In genomic region chrX:100518532-100518931, GRCm38 (mm10) we compare ENCODE assay signal across 41 mouse cellular contexts. TPM values are rescaled to one million over a fixed set of nuclear protein-coding genes. Genes with fewer than 3 reads are reported as not detected.
DNase-seq lines count a peak whose midpoint lies in the region; ATAC-seq lines count a peak whose summit lies in the region.
"Had no signal": no experiment of that assay in that cellular context is flagged by ENCODE, and none has a peak within 500 bp of the region (broad histone marks: within the 10 kb centered on the region; RNA-seq: fewer than 3 reads in every experiment).

No protein-coding gene starts in this region.

- ATAC-seq in megakaryocyte progenitor cell, adult 5-6 weeks (replicated peaks; ENCODE audit: poor library complexity): peak; percentile 44
- ATAC-seq in hindbrain, embryonic 16.5 days: no peak
- ATAC-seq: forebrain, embryonic 16.5 days had no signal

- peak overlapping the region; percentile 56 for H3K27ac ChIP-seq in brown adipose tissue, adult 24 weeks (replicated peaks; ENCODE audit: low read depth, low read length)
- H3K27ac ChIP-seq in hindbrain, embryonic 16.5 days (ENCODE audit: low read depth, low read length): no peak overlapping the region
- H3K27ac ChIP-seq: hindbrain, embryonic 10.5 days; hindbrain, embryonic 15.5 days; kidney, postnatal 0 days; liver, embryonic 14.5 days; midbrain, embryonic 12.5 days; neural tube, embryonic 12.5 days; stomach, postnatal 0 days had no signal

- WGBS in hindbrain, embryonic 16.5 days: 92% methylated on average over 2 of the region's 2 CpGs

- H3K9me3 ChIP-seq in hindbrain, embryonic 16.5 days (ENCODE audit: control insufficient read depth, low read length): no peaks in the 10 kb centered on the region
- H3K9me3 ChIP-seq: hindbrain, embryonic 10.5 days; hindbrain, embryonic 15.5 days; megakaryocyte, embryonic 14.5 days; midbrain, embryonic 12.5 days; neural tube, embryonic 12.5 days had no signal

- no peak overlapping the region for H3K9ac ChIP-seq in hindbrain, embryonic 16.5 days (ENCODE audit: low read depth, low read length)
- H3K9ac ChIP-seq: hindbrain, embryonic 15.5 days; liver, embryonic 14.5 days; lung, embryonic 14.5 days; midbrain, embryonic 12.5 days; neural tube, embryonic 12.5 days had no signal

- H3K4me3 ChIP-seq in brown adipose tissue, adult 24 weeks (ENCODE audit: insufficient read depth, low read depth, low read length): peak overlapping the region; percentile 6; the same call in 1 of the 2 replicates
- no peak overlapping the region for H3K4me3 ChIP-seq in hindbrain, embryonic 16.5 days (ENCODE audit: low read length)
- H3K4me3 ChIP-seq: erythroblast, embryonic 14.5 days; hindbrain, embryonic 10.5 days; hindbrain, embryonic 15.5 days; megakaryocyte, embryonic 14.5 days; midbrain, embryonic 12.5 days; myocyte; neural tube, embryonic 12.5 days had no signal

- H3K4me2 ChIP-seq in hindbrain, embryonic 16.5 days (ENCODE audit: low read length): no peak overlapping the region
- H3K4me2 ChIP-seq: hindbrain, embryonic 15.5 days; lung, embryonic 14.5 days; midbrain, embryonic 12.5 days; neural tube, embryonic 12.5 days had no signal

- H3K27me3 ChIP-seq in hindbrain, embryonic 16.5 days (replicated peaks; ENCODE audit: control insufficient read depth, insufficient read depth, low read length): peaks cover 4% of the 10 kb centered on the region; the same call in 1 of the 2 replicates
- H3K27me3 ChIP-seq: hindbrain, embryonic 15.5 days had no signal

- H3K4me1 ChIP-seq in brown adipose tissue, adult 24 weeks (ENCODE audit: control insufficient read depth, insufficient read depth, insufficient read length, low read length): no peaks in the 10 kb centered on the region
- H3K4me1 ChIP-seq in hindbrain, embryonic 16.5 days (ENCODE audit: control insufficient read depth, insufficient read depth, low read depth, low read length): no peaks in the 10 kb centered on the region
- H3K4me1 ChIP-seq: hindbrain, embryonic 10.5 days; hindbrain, embryonic 15.5 days; midbrain, embryonic 12.5 days; neural tube, embryonic 12.5 days had no signal

- DNase-seq in adrenal gland, adult 8-10 months: peak; percentile 10
- DNase-seq in adrenal gland, postnatal 25 days: no peak
- peak; percentile 1 for DNase-seq in NIH3T3 (ENCODE audit: low read depth)
- DNase-seq in thymus, postnatal 36 days: no peak
- DNase-seq: cerebellum, adult 18-20 months; cerebellum, postnatal 10 days; heart, postnatal 14 days; kidney, adult 18-20 months; kidney, postnatal 4 days; liver; lung, embryonic 14.5 days; right cerebral cortex, postnatal 4 days; thymus, adult 18-20 months; thymus, postnatal 25 days had no signal

- no peaks in the 10 kb centered on the region for H3K36me3 ChIP-seq in hindbrain, embryonic 16.5 days (ENCODE audit: control insufficient read depth, insufficient read depth, low read length)
- H3K36me3 ChIP-seq: hindbrain, embryonic 15.5 days; midbrain, embryonic 12.5 days; neural tube, embryonic 12.5 days had no signal

RNA-seq across cellular contexts. Expression of gene Dgat2l6, which starts 6.1 kb away (rescaled TPM):
- total RNA-seq in adrenal gland, adult 8-10 months (2022): not detected
- total RNA-seq in adrenal gland, postnatal 25 days (2021): not detected in 2 replicates
- polyA plus RNA-seq in brown adipose tissue, adult 24 weeks (2012; ENCODE audit: insufficient read depth, insufficient read length, missing spikeins): not detected in 2 replicates
- total RNA-seq in megakaryocyte progenitor cell, adult 5-6 weeks (2015): not detected in 2 replicates
- not detected in 2 replicates for total RNA-seq in megakaryocyte progenitor cell, adult 5-6 weeks (2017)
- 0.04 and 0.05 TPM in 2 replicates for polyA plus RNA-seq in hindbrain, embryonic 16.5 days (2015; fragmentation: Nextera tagmentation; extraction: Ambion mirVana)
- total RNA-seq: heart, postnatal 14 days; MEL; midbrain, postnatal 0 days had no signal
- polyA plus RNA-seq: embryonic facial prominence, embryonic 14.5 days; erythroblast, embryonic 14.5 days; forebrain, embryonic 11.5 days; forebrain, embryonic 16.5 days; heart, embryonic 14.5 days; hindbrain, embryonic 10.5 days; hindbrain, embryonic 15.5 days; intestine, embryonic 14.5 days; kidney, postnatal 0 days; limb, embryonic 11.5 days; liver, embryonic 14.5 days; lung, embryonic 14.5 days; midbrain, embryonic 12.5 days; midbrain, postnatal 0 days; myocyte; neural tube, embryonic 12.5 days; spleen, adult 2 months had no signal

RNA-seq across cellular contexts. Expression of gene Igbp1, which starts 24.4 kb away (rescaled TPM):
- total RNA-seq in adrenal gland, adult 8-10 months (2022): 10 to 100 TPM; 59.0 to 75.8 (median 66.5) TPM
- total RNA-seq in adrenal gland, postnatal 25 days (2021): 60.6 and 65.5 TPM in 2 replicates
- 67.3 and 72.7 TPM in 2 replicates for polyA plus RNA-seq in brown adipose tissue, adult 24 weeks (2012; ENCODE audit: insufficient read depth, insufficient read length, missing spikeins)
- total RNA-seq in megakaryocyte progenitor cell, adult 5-6 weeks (2015): 85.4 and 95.5 TPM in 2 replicates
- 113 and 116 TPM in 2 replicates for total RNA-seq in megakaryocyte progenitor cell, adult 5-6 weeks (2017)
- polyA plus RNA-seq in hindbrain, embryonic 16.5 days (2015; fragmentation: Nextera tagmentation; extraction: Ambion mirVana): 25.3 and 26.5 TPM in 2 replicates

RNA-seq across cellular contexts. Expression of gene Awat1, which starts 53.5 kb away (rescaled TPM):
- not detected for total RNA-seq in adrenal gland, adult 8-10 months (2022)
- total RNA-seq in adrenal gland, postnatal 25 days (2021): not detected in 2 replicates
- not detected in 2 replicates for polyA plus RNA-seq in brown adipose tissue, adult 24 weeks (2012; ENCODE audit: insufficient read depth, insufficient read length, missing spikeins)
- not detected in 2 replicates for total RNA-seq in megakaryocyte progenitor cell, adult 5-6 weeks (2015)
- not detected in 2 replicates for total RNA-seq in megakaryocyte progenitor cell, adult 5-6 weeks (2017)
- not detected in 2 replicates for polyA plus RNA-seq in hindbrain, embryonic 16.5 days (2015; fragmentation: Nextera tagmentation; extraction: Ambion mirVana)
- total RNA-seq: gastrocnemius, adult 8-10 months; gastrocnemius, postnatal 4 days; heart, postnatal 14 days; left cerebral cortex, adult 18-20 months; left cerebral cortex, postnatal 14 days; MEL; midbrain, postnatal 0 days had no signal
- polyA plus RNA-seq: cortical plate, adult 2 months; embryonic facial prominence, embryonic 14.5 days; erythroblast, embryonic 14.5 days; forebrain, embryonic 11.5 days; forebrain, embryonic 16.5 days; heart, embryonic 14.5 days; hindbrain, embryonic 10.5 days; hindbrain, embryonic 15.5 days; intestine, embryonic 14.5 days; kidney, postnatal 0 days; limb, embryonic 11.5 days; lung, embryonic 14.5 days; midbrain, embryonic 12.5 days; midbrain, postnatal 0 days; myocyte; neural tube, embryonic 12.5 days; spleen, adult 2 months; stomach, postnatal 0 days had no signal

Comparison
In these comparisons a context has a peak if more than half of its experiments do, and no peak if none do; other contexts are left out.
1. DNase-seq: peak in adrenal gland, adult 8-10 months (single experiment) and NIH3T3 (single experiment); none in adrenal gland, postnatal 25 days (single experiment) and thymus, postnatal 36 days (0 of 2).